Mouse (Mus musculus) hindbrain, embryonic 13.5 days (tissue): ENCODE measurements around the gene Llph. TPM values are rescaled to one million over a fixed set of nuclear protein-coding genes. Genes with fewer than 3 reads are reported as not detected.
"Not testable (repeated sequence)": the region's sequence is repeated elsewhere in the genome, so short reads cannot be mapped to it uniquely, and the experiment has no call there.

Experiments
- ATAC-seq: fragments of 200-750 bp; cut with Nextera tagmentation; 2 replicates; pipeline ENCODE4 v1.8.0; 2017; ENCODE audit warnings: moderate TSS enrichment; ENCODE audit not compliant: low FRiP score
- H3K27ac ChIP-seq: fragments of 300-500 bp; sonication (generic); 2 replicates; pipeline ENCODE4 v1.5.1; 2015; ENCODE audit warnings: inconsistent platforms, mild to moderate bottlenecking, moderate library complexity
- H3K27me3 ChIP-seq: fragments of 300-500 bp; sonication (generic); 2 replicates; pipeline ENCODE4 v1.6.1; 2015; ENCODE audit warnings: mild to moderate bottlenecking, inconsistent platforms
- H3K36me3 ChIP-seq: fragments of 300-500 bp; sonication (generic); 2 replicates; pipeline ENCODE4 v1.6.1; 2015; ENCODE audit warnings: mild to moderate bottlenecking, inconsistent platforms
- H3K4me1 ChIP-seq: fragments of 300-500 bp; sonication (generic); replicated peaks from 2 replicates; pipeline ENCODE4 v1.6.1; 2015; ENCODE audit warnings: inconsistent platforms
- H3K4me2 ChIP-seq: fragments of 300-500 bp; sonication (generic); 2 replicates; pipeline ENCODE4 v1.6.1; 2015; ENCODE audit warnings: inconsistent platforms, mild to moderate bottlenecking, moderate library complexity
- H3K4me3 ChIP-seq: fragments of 300-500 bp; sonication (generic); 2 replicates; pipeline ENCODE4 v1.5.1; 2015; ENCODE audit warnings: mild to moderate bottlenecking, inconsistent platforms
- H3K9ac ChIP-seq: fragments of 300-500 bp; sonication (generic); 2 replicates; pipeline ENCODE4 v1.6.1; 2015; ENCODE audit warnings: mild to moderate bottlenecking, inconsistent platforms
- H3K9me3 ChIP-seq: fragments of 300-500 bp; sonication (generic); 2 replicates; pipeline ENCODE4 v1.6.1; 2016; ENCODE audit warnings: inconsistent platforms
- WGBS: fragments of 180-500 bp; shearing (Covaris S2); methylation state at CpG from one replicate; pipeline ENCODE4 v1.1.7; 2015; 5-methylcytosine and 5-hydroxymethylcytosine counted together
- polyA plus RNA-seq: library from polyadenylated mRNA; unstranded; fragments of >200 nt; fragmentation: Nextera tagmentation; extraction: Ambion mirVana; gene quantifications from 2 replicates; pipeline ENCODE4 v1.2.1, GENCODE M21; 2015

Llph gene
- polyA plus RNA-seq, 1 experiment from 2014 or later, result 44.0 TPM

DNA sequence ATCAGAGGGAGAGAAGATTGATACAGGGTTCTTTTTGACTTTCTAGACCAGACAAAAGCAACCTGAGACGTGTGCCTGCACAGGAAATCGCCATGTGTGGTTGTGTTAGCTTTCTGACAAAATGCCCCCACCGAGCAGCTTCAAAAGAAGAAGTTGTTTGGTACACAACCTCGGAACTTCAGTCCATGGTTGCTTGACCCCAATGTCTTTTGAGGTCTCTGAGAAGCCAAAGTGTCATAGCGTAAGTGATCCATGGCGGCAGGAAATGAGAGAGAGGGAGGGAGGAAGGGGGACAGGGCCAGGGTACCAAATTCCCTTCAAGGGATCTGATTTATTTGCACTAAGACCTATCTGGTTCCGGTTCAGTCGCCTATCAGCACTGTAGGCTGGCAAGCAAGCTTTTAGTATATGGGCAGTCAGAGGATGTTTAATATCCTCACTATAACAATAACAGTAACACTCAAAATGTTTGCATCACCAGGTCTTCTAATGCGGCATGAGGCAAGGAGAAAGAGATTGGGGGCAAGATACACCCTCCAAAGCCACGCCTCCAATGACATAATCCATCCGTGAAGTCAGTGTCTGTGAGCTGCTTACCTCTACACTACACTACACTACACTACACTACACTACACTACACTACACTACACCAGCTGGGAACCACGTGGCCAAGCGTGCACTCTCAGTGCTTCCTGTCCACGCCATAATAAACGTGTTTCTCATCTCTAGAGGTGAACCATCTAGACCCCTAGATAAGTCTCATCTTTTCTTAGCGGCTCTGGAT lies 24.2 kb upstream of the Llph start:
- Histone ChIP-seq H3K9ac (no peak overlapping the region), H3K27ac (no peak overlapping the region), H3K4me3 (no peak overlapping the region), H3K36me3 (no peaks in the 10 kb centered on the region), H3K27me3 (peaks cover 30% of the 10 kb centered on the region), H3K4me2 (no peak overlapping the region), H3K4me1 (peaks cover 13% of the 10 kb centered on the region), H3K9me3 (no peaks in the 10 kb centered on the region)
- 76% methylated on average over 16 of the region's 16 CpGs for WGBS
- no peak for ATAC-seq

GRCm38 (mm10) chr10:120204591-120205210 lies 22.2 kb upstream of the Llph start:
- H3K4me3 ChIP-seq, result no peak overlapping the region
- H3K36me3 ChIP-seq, result no peaks in the 10 kb centered on the region
- no peaks in the 10 kb centered on the region for H3K9me3 ChIP-seq
- peaks cover 19% of the 10 kb centered on the region for H3K4me1 ChIP-seq
- no peak overlapping the region for H3K4me2 ChIP-seq
- WGBS, result 87% methylated on average over 13 of the region's 13 CpGs
- H3K9ac ChIP-seq, result no peak overlapping the region
- no peak overlapping the region for H3K27ac ChIP-seq
- no peak for ATAC-seq
- peaks cover 30% of the 10 kb centered on the region for H3K27me3 ChIP-seq

DNA sequence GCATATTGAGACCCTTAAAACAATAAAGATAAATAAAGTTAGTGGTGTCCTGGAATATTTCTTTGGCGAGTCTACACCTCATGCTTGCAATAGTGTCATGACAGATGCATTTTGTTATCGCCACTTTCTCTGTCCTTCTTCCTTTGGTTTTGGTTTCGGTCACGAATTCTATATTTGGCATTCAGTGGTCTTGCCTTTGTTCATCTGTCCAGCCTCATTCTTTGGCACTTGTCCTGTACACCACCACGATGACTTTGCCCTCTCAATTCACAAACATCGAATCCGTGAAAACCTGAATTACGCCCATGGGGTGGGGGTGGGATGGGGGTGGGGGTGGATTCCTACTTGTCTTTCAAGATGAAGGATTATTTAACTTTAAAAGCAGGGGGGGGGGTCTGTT lies 18.9 kb upstream of the Llph start:
- WGBS, result 86% methylated on average over 8 of the region's 8 CpGs
- H3K9me3 ChIP-seq, result no peaks in the 10 kb centered on the region; the same call in 1 of the 2 replicates
- ATAC-seq, result no peak
- peaks cover 8% of the 10 kb centered on the region; the same call in 1 of the 2 replicates for H3K27me3 ChIP-seq
- H3K27ac ChIP-seq, result no peak overlapping the region
- peaks cover 11% of the 10 kb centered on the region for H3K4me1 ChIP-seq
- no peak overlapping the region for H3K9ac ChIP-seq
- H3K36me3 ChIP-seq, result peaks cover 10% of the 10 kb centered on the region; the same call in 1 of the 2 replicates
- H3K4me2 ChIP-seq, result no peak overlapping the region
- H3K4me3 ChIP-seq, result no peak overlapping the region

DNA sequence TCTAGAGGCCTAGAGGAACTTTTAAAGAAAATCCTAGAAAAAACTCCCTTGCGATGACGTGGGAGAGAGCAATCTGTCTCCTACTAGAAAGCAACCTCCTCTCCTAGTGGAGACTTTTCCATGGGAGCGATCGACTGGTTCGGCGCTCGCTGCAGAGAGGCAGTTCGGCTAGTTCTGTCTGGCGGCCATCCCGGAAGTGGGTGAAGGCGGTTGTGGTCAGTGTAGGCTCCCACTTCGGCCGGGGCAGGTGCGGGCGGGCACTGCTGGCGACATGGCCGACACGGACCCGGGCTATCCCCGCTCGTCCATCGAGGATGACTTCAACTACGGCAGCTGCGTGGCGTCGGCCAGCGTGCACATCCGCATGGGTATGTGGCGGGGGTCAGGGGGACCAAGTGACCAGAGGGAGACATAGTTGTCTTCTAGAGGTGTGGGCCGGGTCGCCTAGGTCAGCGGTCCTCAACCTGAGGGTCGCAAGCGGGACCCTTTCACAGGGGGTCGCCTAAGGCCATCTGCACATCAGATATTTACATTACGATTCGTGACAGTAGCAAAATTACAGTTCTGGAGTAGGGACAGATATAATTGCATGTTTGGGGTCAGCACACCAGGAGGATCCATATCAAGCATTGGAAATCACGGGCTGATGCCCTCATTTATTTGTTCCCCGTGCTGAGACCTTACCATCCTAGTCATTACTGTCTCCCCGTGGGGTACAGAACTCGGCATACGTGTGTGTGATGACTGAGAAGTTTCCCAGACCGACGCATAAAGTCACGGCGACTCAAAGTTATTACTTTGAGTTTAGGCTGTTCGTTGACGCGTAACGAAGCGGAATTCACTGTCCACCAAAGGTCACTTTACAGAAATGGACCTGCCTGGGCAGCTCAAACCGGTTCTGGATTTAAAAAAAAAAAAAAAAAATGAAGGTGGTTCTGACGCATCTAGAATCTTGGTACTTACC lies 18.0 kb upstream of the Llph start:
- H3K27ac ChIP-seq, result peak overlapping the region; percentile 35; the same call in 1 of the 2 replicates
- H3K9me3 ChIP-seq, result no peaks in the 10 kb centered on the region; the same call in 1 of the 2 replicates
- H3K4me2 ChIP-seq, result peak overlapping the region; percentile 71
- 4% methylated on average over 53 of the region's 53 CpGs for WGBS
- peaks cover 11% of the 10 kb centered on the region for H3K4me1 ChIP-seq
- H3K4me3 ChIP-seq, result peak overlapping the region; percentile 91
- peak; percentile 91 for ATAC-seq
- peak overlapping the region; percentile 87 for H3K9ac ChIP-seq
- H3K36me3 ChIP-seq, result peaks cover 10% of the 10 kb centered on the region; the same call in 1 of the 2 replicates
- 0 out of 2 replicates have a peak, but pooled peaks cover 7% of the 10 kb centered on the region for H3K27me3 ChIP-seq

GRCm38 (mm10) chr10:120209539-120209925 lies 17.3 kb upstream of the Llph start:
- Histone ChIP-seq H3K4me3 (peak overlapping the region; percentile 91), H3K9ac (peak overlapping the region; percentile 87), H3K27ac (no peak overlapping the region), H3K27me3 (0 out of 2 replicates have a peak, but pooled peaks cover 7% of the 10 kb centered on the region), H3K4me1 (peaks cover 11% of the 10 kb centered on the region), H3K9me3 (no peaks in the 10 kb centered on the region; the same call in 1 of the 2 replicates), H3K36me3 (peaks cover 10% of the 10 kb centered on the region; the same call in 1 of the 2 replicates), H3K4me2 (peak overlapping the region; percentile 71)
- ATAC-seq, result no peak
- WGBS, result 78% methylated on average over 6 of the region's 6 CpGs

DNA sequence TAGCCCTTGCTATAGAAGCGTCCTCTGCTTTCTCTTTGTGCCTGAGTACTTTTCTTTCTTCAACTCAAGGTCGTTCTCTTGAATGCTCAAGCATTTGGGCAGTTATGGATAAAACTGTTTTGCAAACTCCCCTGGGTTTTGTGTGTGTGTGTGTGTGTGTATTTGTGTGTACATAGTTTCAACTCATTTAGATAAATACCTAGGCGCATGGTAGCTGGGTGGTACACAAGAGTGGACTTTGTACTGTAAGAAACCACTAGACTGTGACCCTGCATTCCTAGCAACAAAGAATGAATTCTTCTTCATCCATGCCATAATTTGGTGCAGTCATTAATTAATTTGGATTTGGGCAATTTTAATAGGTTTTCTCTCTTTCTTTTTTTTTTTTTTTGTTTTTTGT lies 16.8 kb upstream of the Llph start:
- WGBS, result 91% methylated on average over 3 of the region's 3 CpGs
- ATAC-seq, result no peak
- H3K4me3 ChIP-seq, result no peak overlapping the region

GRCm38 (mm10) chr10:120217099-120217498 lies 9.8 kb upstream of the Llph start:
- not testable (repeated sequence) for H3K9me3 ChIP-seq, H3K27ac ChIP-seq, ATAC-seq, H3K4me2 ChIP-seq, H3K4me1 ChIP-seq, H3K4me3 ChIP-seq, H3K9ac ChIP-seq, H3K27me3 ChIP-seq
- 91% methylated on average over 1 of the region's 1 CpGs for WGBS
- peaks cover 36% of the 10 kb centered on the region for H3K36me3 ChIP-seq

More for the DNA sequence above, 16.8 kb upstream of the Llph start:
- no peak overlapping the region for H3K4me2 ChIP-seq
- H3K27me3 ChIP-seq, result 0 out of 2 replicates have a peak, but pooled peaks cover 7% of the 10 kb centered on the region
- no peaks in the 10 kb centered on the region; the same call in 1 of the 2 replicates for H3K9me3 ChIP-seq
- H3K4me1 ChIP-seq, result peaks cover 11% of the 10 kb centered on the region
- peaks cover 10% of the 10 kb centered on the region; the same call in 1 of the 2 replicates for H3K36me3 ChIP-seq
- no peak overlapping the region for H3K9ac ChIP-seq
- no peak overlapping the region for H3K27ac ChIP-seq

- 95% methylated on average over 10 of the region's 10 CpGs for WGBS
- Histone ChIP-seq H3K27me3 (no peaks in the 10 kb centered on the region), H3K27ac (no peak overlapping the region), H3K4me3 (no peak overlapping the region), H3K9ac (no peak overlapping the region), H3K4me1 (no peaks in the 10 kb centered on the region), H3K4me2 (no peak overlapping the region), H3K36me3 (peaks cover 38% of the 10 kb centered on the region), H3K9me3 (no peaks in the 10 kb centered on the region)
- no peak for ATAC-seq
Observed at GRCm38 (mm10) chr10:120218996-120219395, 7.9 kb upstream of the Llph start.

DNA sequence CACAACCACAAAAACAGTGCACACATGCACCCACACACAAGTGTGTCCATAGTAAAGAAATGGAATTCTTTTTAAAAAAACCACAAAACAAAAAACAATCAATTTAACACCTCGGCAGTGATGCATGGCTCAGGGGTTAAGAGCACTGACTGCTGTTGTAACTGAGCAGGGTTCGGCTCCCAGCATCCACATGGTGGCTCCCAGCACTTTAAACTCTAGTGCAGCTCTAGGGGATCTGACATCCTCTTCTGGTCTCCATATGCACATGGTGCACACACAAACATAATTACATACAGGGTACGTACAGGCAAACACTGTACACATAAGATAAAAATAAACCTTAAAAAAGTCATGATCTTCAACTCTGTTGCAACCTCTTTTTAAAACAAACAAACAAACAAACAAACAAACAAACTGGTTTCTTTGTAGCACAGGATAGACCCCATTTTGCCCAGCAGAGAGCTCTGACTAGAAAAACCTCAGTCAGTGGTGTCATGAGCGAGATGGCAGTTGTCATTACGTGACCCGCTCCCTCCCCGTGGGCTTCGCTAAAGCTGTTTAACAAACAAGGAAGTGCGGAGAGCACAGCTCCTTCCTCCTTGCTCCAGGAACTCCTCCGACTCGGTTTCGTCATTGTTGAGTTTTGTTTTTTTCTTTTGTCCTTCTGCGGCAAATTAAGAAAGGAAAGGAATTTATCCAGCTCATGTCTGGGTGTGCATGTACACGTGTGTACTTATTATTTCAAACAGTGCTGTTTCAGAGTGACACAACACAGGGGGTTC lies 7.1 kb upstream of the Llph start:
- Histone ChIP-seq H3K27me3 (no peaks in the 10 kb centered on the region), H3K27ac (no peak overlapping the region), H3K4me3 (no peak overlapping the region), H3K4me2 (no peak overlapping the region), H3K4me1 (no peaks in the 10 kb centered on the region), H3K9me3 (no peaks in the 10 kb centered on the region), H3K36me3 (peaks cover 43% of the 10 kb centered on the region), H3K9ac (no peak overlapping the region)
- 84% methylated on average over 14 of the region's 14 CpGs for WGBS
- ATAC-seq, result no peak

- no peak for ATAC-seq
- Histone ChIP-seq H3K27me3 (no peaks in the 10 kb centered on the region), H3K9ac (no peak overlapping the region), H3K4me3 (no peak overlapping the region), H3K9me3 (no peaks in the 10 kb centered on the region), H3K36me3 (peaks cover 38% of the 10 kb centered on the region), H3K27ac (no peak overlapping the region), H3K4me2 (no peak overlapping the region), H3K4me1 (no peaks in the 10 kb centered on the region)
- 91% methylated on average over 7 of the region's 7 CpGs for WGBS
Observed at GRCm38 (mm10) chr10:120220776-120221175, 6.1 kb upstream of the Llph start.

- Histone ChIP-seq H3K9ac (no peak overlapping the region), H3K27ac (no peak overlapping the region), H3K36me3 (peaks cover 31% of the 10 kb centered on the region), H3K4me1 (peaks cover 21% of the 10 kb centered on the region), H3K9me3 (no peaks in the 10 kb centered on the region), H3K4me2 (no peak overlapping the region), H3K4me3 (no peak overlapping the region), H3K27me3 (no peaks in the 10 kb centered on the region)
- 25% methylated on average over 5 of the region's 5 CpGs for WGBS
- ATAC-seq, result no peak
Observed at GRCm38 (mm10) chr10:120231718-120232117, 4.8 kb downstream of the Llph start.
